Mouse (Mus musculus) stomach, embryonic 16.5 days (tissue): ENCODE measurements around the gene Phf23. TPM values are rescaled to one million over a fixed set of nuclear protein-coding genes. Genes with fewer than 3 reads are reported as not detected.

Source experiments
- ATAC-seq: fragments of 200-750 bp; cut with Nextera tagmentation; 2 replicates; pipeline ENCODE4 v1.8.0; 2017; ENCODE audit warnings: moderate number of reproducible peaks, moderate TSS enrichment; ENCODE audit not compliant: insufficient read depth, low FRiP score
- H3K27ac ChIP-seq: fragments of 300-500 bp; sonication (generic); 2 replicates; pipeline ENCODE4 v1.5.1; 2014; ENCODE audit warnings: low read length
- H3K27me3 ChIP-seq: fragments of 300-500 bp; sonication (generic); 2 replicates; pipeline ENCODE4 v1.6.1; 2014; ENCODE audit warnings: low read length, control low read depth, mixed read lengths; ENCODE audit not compliant: control insufficient read depth, insufficient read depth
- H3K36me3 ChIP-seq: fragments of 300-500 bp; sonication (generic); 2 replicates; pipeline ENCODE4 v1.6.1; 2014; ENCODE audit warnings: low read length; ENCODE audit not compliant: control insufficient read depth, insufficient read depth
- H3K4me1 ChIP-seq: fragments of 300-500 bp; sonication (generic); 2 replicates; pipeline ENCODE4 v1.6.1; 2014; ENCODE audit warnings: low read length, control low read depth, mixed read lengths; ENCODE audit not compliant: control insufficient read depth, insufficient read depth
- H3K4me2 ChIP-seq: fragments of 300-500 bp; sonication (generic); 2 replicates; pipeline ENCODE4 v1.6.1; 2014; ENCODE audit warnings: low read depth, low read length, mixed read lengths
- H3K4me3 ChIP-seq: fragments of 300-500 bp; sonication (generic); replicated peaks from 2 replicates; pipeline ENCODE4 v1.5.1; 2014; ENCODE audit warnings: mild to moderate bottlenecking, low read length
- H3K9ac ChIP-seq: fragments of 300-500 bp; sonication (generic); 2 replicates; pipeline ENCODE4 v1.6.1; 2014; ENCODE audit warnings: low read length
- H3K9me3 ChIP-seq: fragments of 300-500 bp; sonication (generic); replicated peaks from 2 replicates; pipeline ENCODE4 v1.6.1; 2016; ENCODE audit warnings: low read length, control low read depth; ENCODE audit not compliant: control insufficient read depth
- WGBS: fragments of 180-500 bp; shearing (Covaris S2); extraction: QIAGEN DNeasy Blood & Tissue Kit; methylation state at CpG from one replicate; pipeline ENCODE4 v1.1.7; 2014; 5-methylcytosine and 5-hydroxymethylcytosine counted together
- polyA plus RNA-seq: library from polyadenylated mRNA; unstranded; fragments of >200 nt; fragmentation: Nextera tagmentation; extraction: Ambion mirVana; gene quantifications from 2 replicates; pipeline ENCODE4 v1.2.1, GENCODE M21; 2015

Phf23 gene
- polyA plus RNA-seq, 1 experiment from 2014 or later = 47.9 TPM

- Histone ChIP-seq H3K9ac (peak overlapping the region; percentile 89), H3K36me3 (peaks cover 16% of the 10 kb centered on the region), H3K9me3 (no peaks in the 10 kb centered on the region), H3K4me3 (peak overlapping the region; percentile 75), H3K4me1 (peaks cover 28% of the 10 kb centered on the region), H3K27ac (peak overlapping the region; percentile 99), H3K4me2 (peak overlapping the region; percentile 58), H3K27me3 (no peaks in the 10 kb centered on the region)
- peak; percentile 6; the same call in 1 of the 2 replicates for ATAC-seq
- WGBS = under 1% methylated on average over 59 of the region's 66 CpGs
Observed at GRCm38 (mm10) chr11:69996161-69997061, 834 bp downstream of the Phf23 start.

- H3K4me1 ChIP-seq = peaks cover 35% of the 10 kb centered on the region
- H3K27ac ChIP-seq = peak overlapping the region; percentile 99
- H3K4me2 ChIP-seq = peak overlapping the region; percentile 58
- no peaks in the 10 kb centered on the region for H3K27me3 ChIP-seq
- under 1% methylated on average over 43 of the region's 44 CpGs for WGBS
- H3K4me3 ChIP-seq = peak overlapping the region; percentile 75
- H3K36me3 ChIP-seq = peaks cover 16% of the 10 kb centered on the region
- peak; percentile 62 for ATAC-seq
- no peaks in the 10 kb centered on the region for H3K9me3 ChIP-seq
- peak overlapping the region; percentile 89 for H3K9ac ChIP-seq
Observed at GRCm38 (mm10) chr11:69997070-69997509, 1.5 kb downstream of the Phf23 start.

GRCm38 (mm10) chr11:69998567-69999491, 3.3 kb downstream of the Phf23 start:
- no peak overlapping the region for H3K4me3 ChIP-seq
- H3K4me2 ChIP-seq = no peak overlapping the region
- no peaks in the 10 kb centered on the region for H3K27me3 ChIP-seq
- WGBS = 91% methylated on average over 27 of the region's 27 CpGs
- H3K9ac ChIP-seq = no peak overlapping the region
- no peak overlapping the region for H3K27ac ChIP-seq
- peaks cover 34% of the 10 kb centered on the region for H3K4me1 ChIP-seq
- H3K36me3 ChIP-seq = peaks cover 16% of the 10 kb centered on the region
- ATAC-seq = no peak
- H3K9me3 ChIP-seq = no peaks in the 10 kb centered on the region

GRCm38 (mm10) chr11:69999666-70000065, 4.1 kb downstream of the Phf23 start:
- Histone ChIP-seq H3K4me2 (no peak overlapping the region), H3K4me3 (0 out of 2 replicates have a peak overlapping the region, but pooled peaks have one; percentile 72), H3K4me1 (peaks cover 31% of the 10 kb centered on the region), H3K36me3 (peaks cover 8% of the 10 kb centered on the region), H3K27me3 (no peaks in the 10 kb centered on the region), H3K27ac (peak overlapping the region; percentile 55), H3K9me3 (no peaks in the 10 kb centered on the region), H3K9ac (no peak overlapping the region)
- ATAC-seq = no peak
- WGBS = 81% methylated on average over 8 of the region's 8 CpGs

GRCm38 (mm10) chr11:70000396-70000898, 4.9 kb downstream of the Phf23 start, which contains the start of gene Dvl2:
Dvl2 (plus strand) TSS chr11:70000595.
- no peaks in the 10 kb centered on the region for H3K27me3 ChIP-seq
- under 1% methylated on average over 48 of the region's 48 CpGs for WGBS
- peak; percentile 58 for ATAC-seq
- 0 out of 2 replicates have a peak, but pooled peaks cover 7% of the 10 kb centered on the region for H3K36me3 ChIP-seq
- peaks cover 26% of the 10 kb centered on the region for H3K4me1 ChIP-seq
- peak within 1 kb of the TSS; percentile 97 for H3K27ac ChIP-seq
- peak within 1 kb of the TSS; percentile 90 for H3K4me2 ChIP-seq
- peak within 1 kb of the TSS; percentile 90 for H3K9ac ChIP-seq
- H3K9me3 ChIP-seq = no peaks in the 10 kb centered on the region
- H3K4me3 ChIP-seq = peak within 1 kb of the TSS; percentile 72

GRCm38 (mm10) chr11:70001159-70001558, 5.6 kb downstream of the Phf23 start:
- no peak for ATAC-seq
- peak overlapping the region; percentile 90 for H3K9ac ChIP-seq
- 6% methylated on average over 8 of the region's 8 CpGs for WGBS
- peaks cover 26% of the 10 kb centered on the region for H3K4me1 ChIP-seq
- peaks cover 7% of the 10 kb centered on the region; the same call in 1 of the 2 replicates for H3K36me3 ChIP-seq
- H3K27me3 ChIP-seq = no peaks in the 10 kb centered on the region
- peak overlapping the region; percentile 97 for H3K27ac ChIP-seq
- peak overlapping the region; percentile 90 for H3K4me2 ChIP-seq
- peak overlapping the region; percentile 72 for H3K4me3 ChIP-seq
- H3K9me3 ChIP-seq = no peaks in the 10 kb centered on the region

- ATAC-seq = no peak
- Histone ChIP-seq H3K36me3 (peaks cover 7% of the 10 kb centered on the region; the same call in 1 of the 2 replicates), H3K9me3 (no peaks in the 10 kb centered on the region), H3K27me3 (no peaks in the 10 kb centered on the region), H3K9ac (0 out of 2 replicates have a peak overlapping the region, but pooled peaks have one; percentile 32), H3K4me3 (peak overlapping the region; percentile 72), H3K4me2 (peak overlapping the region; percentile 90), H3K4me1 (peaks cover 26% of the 10 kb centered on the region), H3K27ac (no peak overlapping the region)
Observed at GRCm38 (mm10) chr11:70001865-70002264, 6.3 kb downstream of the Phf23 start.

GRCm38 (mm10) chr11:70002471-70002870, 6.9 kb downstream of the Phf23 start:
- Histone ChIP-seq H3K9ac (0 out of 2 replicates have a peak overlapping the region, but pooled peaks have one; percentile 32), H3K4me3 (0 out of 2 replicates have a peak overlapping the region, but pooled peaks have one; percentile 72), H3K27me3 (no peaks in the 10 kb centered on the region), H3K4me2 (peak overlapping the region; percentile 90; the same call in 1 of the 2 replicates), H3K27ac (no peak overlapping the region), H3K4me1 (peaks cover 26% of the 10 kb centered on the region), H3K9me3 (no peaks in the 10 kb centered on the region), H3K36me3 (peaks cover 10% of the 10 kb centered on the region)
- 80% methylated on average over 2 of the region's 2 CpGs for WGBS
- no peak for ATAC-seq
